Mouse (Mus musculus) left cerebral cortex, postnatal 36 days (tissue): ENCODE results near the gene Aim2. TPM values are rescaled to one million over a fixed set of nuclear protein-coding genes. Genes with fewer than 3 reads are reported as not detected.

ENCODE experiments used
- DNase-seq, 2 experiments: peaks; one replicate each; pipeline ENCODE4 v3.0.0; 2021 to 2022; ENCODE audit warnings: low spot score in 2 of 2, mixed read lengths in 1 of 2
- intact Hi-C: fragments of 180-260 bp; cut with DNase I; formaldehyde crosslinking; loops from one replicate; pipeline ENCODE4 v1.15.1; 2025
- total RNA-seq, 2 experiments: library from RNA; stranded (reverse); gene quantifications; 2 replicates each; pipeline ENCODE4 v1.2.3; 2021

The Aim2 gene
- total RNA-seq, 2 experiments from 2014 or later, result 1.3 to 2.5 TPM

DNA sequence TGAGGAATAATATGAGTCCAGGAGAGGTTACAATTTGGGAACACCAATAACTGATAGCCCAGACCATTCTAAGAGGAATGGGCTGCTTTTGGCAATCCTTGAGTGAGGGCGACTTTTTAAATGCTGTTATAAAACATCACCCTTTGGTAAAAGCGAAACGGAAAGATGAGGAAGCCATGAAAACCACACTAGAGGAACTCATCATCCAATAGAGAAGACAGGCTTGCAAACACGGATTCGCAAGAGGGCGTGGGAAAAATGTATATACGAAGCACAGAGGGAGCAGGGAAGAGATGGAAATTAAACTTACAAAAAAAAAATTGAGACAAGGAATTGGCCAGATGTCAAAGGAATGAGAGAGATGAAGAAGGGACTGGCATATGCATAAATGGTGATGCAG is 23.3 kb downstream of the Aim2 start:
- no peak for DNase-seq
- intact Hi-C loops, result no loop called here

- peak; percentile 66 to 70 for DNase-seq
- intact Hi-C loops, result loop anchor here (1.0 to 2.0 kb wide), 2 partner anchors 38 to 55 kb away; no protein-coding TSS in a partner anchor
Measured at GRCm38 (mm10) chr1:173377380-173378112, 26.9 kb downstream of the Aim2 start.

- no peak for DNase-seq
- intact Hi-C loops, result no loop called here
Measured at GRCm38 (mm10) chr1:173381436-173381835, 30.8 kb downstream of the Aim2 start.

- intact Hi-C loops, result no loop called here
- peak in 1 of 2 experiments; percentile 15 for DNase-seq
Measured at GRCm38 (mm10) chr1:173389431-173389830, 38.8 kb downstream of the Aim2 start.

DNA sequence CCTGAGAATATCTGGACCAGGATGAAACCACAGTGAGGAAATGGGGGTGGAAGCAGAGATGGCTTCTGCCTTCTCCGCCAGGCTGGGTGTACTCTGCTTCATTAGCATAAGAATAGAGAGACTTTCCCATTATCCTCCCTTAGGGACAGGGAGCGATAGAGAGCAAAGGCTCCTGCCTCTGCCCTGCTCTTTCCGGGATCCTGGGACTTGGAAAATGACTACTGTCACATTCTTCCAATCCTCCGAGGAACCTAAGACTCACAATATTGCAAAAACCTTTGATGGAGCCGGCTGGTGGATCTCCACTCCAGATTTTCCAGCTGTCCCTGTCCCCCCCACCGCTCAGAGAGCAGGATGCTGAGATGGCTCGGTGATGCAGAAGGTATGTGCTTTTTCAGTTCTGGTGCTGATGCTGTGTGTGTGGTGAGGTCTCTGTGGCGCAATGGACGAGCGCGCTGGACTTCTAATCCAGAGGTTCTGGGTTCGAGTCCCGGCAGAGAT is 39.3 kb downstream of the Aim2 start:
- intact Hi-C loops, result loop anchor here (5.0 kb wide), 1 partner anchor 758 kb away; the partner anchor contains the start of gene Dusp23
- peak; percentile 95 to 97 for DNase-seq

DNA sequence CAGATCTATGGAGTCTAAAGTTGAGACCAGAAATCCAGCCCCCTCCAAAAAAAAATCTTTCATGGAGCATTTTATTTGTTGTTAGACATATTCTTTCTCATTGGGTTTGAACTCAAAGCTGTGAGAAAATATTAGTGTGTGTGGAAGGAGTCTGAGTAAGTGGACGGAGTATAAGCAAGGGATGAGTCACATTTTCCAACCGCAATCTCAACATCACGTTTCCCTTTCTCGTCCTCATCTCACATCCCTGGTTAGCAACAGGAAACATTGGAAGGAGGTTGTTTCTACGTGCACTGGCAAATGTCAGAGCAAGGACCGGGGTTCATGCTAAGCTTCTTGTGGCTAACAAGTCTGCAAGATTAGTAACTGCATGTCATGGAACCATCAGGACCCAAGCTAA is 41.1 kb downstream of the Aim2 start:
- intact Hi-C loops, result loop anchor here (5.0 kb wide), 1 partner anchor 759 kb away; the partner anchor contains the start of gene Dusp23
- no peak for DNase-seq

DNA sequence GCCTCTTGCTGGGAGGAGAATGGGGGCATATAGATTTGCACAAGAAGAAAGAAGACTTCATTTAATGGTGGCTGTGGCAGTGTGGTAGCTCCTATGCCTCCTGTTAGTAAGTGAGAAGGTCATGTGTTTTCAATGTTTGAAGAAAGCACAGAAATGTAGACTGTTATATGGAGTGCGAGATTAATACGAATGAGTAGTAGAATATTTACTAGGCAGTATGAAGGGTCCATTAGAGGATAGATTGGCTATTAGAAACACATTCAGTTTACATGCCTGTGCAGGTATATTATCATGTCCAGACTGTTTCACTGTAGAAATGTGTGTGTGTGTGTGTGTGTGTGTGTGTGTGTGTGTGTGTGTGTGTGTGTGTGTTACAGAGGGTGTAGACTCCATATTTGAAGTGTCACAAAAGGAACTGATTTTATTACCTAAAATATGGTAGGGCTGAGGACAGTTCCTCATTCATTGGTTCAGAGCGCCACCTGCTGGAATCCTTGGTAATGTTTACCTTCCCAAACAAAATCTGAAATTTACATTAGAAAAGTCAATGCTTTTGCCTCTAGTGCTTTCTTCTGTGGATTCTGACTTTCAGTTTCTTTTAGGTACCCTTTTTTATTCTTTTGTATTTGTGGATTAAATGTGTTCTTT is 47.8 kb downstream of the Aim2 start:
- DNase-seq, result peak; percentile 46 to 74
- intact Hi-C loops, result loop anchor here (5.0 kb wide), 2 partner anchors 76 to 871 kb away; no protein-coding TSS in a partner anchor

- intact Hi-C loops, result no loop called here
- DNase-seq, result no peak
Measured at GRCm38 (mm10) chr1:173404696-173405309, 54.1 kb downstream of the Aim2 start.

- intact Hi-C loops, result no loop called here
Measured at GRCm38 (mm10) chr1:173409066-173409465, 58.4 kb downstream of the Aim2 start.

DNA sequence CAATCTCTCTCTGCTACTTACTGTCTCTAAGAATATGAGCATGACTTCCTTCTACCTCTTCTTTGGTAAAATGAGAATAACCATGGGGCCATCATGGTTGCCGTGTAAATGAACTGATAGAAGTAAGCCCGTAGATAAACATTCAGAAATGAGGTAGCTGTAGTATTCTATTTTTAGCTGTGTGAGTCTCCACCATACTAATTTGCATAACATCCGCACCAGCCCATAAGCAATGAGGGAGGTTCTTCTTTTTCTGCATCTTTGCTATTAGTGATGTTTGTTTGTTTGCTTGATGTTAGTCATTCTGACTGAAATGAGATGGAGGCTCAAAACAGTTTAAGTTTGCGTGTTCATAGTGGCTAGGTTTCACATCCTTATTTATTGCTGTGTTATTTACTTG is 61.2 kb downstream of the Aim2 start:
- intact Hi-C loops, result no loop called here

More at GRCm38 (mm10) chr1:173409066-173409465, 58.4 kb downstream of the Aim2 start:
- no peak for DNase-seq

GRCm38 (mm10) chr1:173414631-173415030 is 64.0 kb downstream of the Aim2 start:
- DNase-seq, result no peak
- intact Hi-C loops, result no loop called here

More for the DNA sequence above, 61.2 kb downstream of the Aim2 start:
- no peak for DNase-seq

DNA sequence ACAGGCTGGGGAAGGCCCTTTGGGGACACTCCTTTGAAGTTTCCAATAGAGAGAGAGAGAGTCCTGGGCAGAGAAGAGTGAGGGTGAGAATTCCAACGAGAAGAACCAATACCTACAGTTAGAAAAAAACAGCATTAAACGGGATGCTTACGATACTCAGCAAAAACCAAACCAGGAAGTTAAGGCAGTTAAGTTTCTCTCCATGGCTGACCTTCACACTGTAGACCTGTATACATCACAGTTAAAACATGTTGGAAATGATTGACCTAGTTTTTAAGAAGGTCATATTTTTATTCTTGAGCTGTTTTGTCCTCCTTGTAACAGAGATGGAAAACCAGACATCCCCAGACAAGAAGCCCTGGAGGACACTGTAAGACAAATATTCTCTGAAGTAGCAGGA is 67.8 kb downstream of the Aim2 start:
- intact Hi-C loops, result no loop called here
- no peak for DNase-seq

DNA sequence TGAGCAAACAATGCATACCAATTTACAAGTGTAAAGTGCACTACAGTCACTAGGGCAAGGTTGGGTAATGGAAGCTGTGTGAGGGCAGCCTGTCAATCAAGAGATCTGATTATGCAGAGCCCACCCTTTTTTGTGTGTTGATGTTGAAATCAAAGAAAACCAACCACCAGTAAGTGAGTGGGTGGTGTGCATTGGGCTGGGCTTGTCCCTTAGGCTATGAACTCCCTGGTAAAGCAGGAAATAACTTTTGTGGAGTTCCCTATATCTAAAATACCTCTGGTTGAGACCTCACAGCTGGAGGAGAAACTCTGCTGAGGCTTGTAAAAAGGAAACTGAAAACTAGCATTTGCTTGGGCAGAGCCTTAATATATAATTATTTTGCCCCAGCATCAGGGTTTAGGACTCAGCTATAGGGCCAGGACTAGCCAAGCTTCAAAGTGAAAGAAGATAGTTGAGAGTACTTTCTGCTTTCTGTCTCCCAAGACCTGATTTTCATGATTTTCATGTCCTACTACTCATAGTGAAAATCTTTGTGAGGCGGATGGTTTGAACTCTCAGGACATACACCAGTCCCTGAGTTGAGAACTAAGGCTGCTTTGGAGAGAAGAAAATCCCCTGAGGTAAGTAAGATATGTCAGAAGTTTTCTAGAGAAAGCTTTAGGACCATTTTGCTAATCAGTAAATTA is 68.4 kb downstream of the Aim2 start:
- DNase-seq, result no peak
- intact Hi-C loops, result no loop called here

- intact Hi-C loops, result no loop called here
- no peak for DNase-seq
Measured at GRCm38 (mm10) chr1:173420374-173420773, 69.7 kb downstream of the Aim2 start.

- intact Hi-C loops, result no loop called here
- DNase-seq, result no peak
Measured at GRCm38 (mm10) chr1:173426345-173426744, 75.7 kb downstream of the Aim2 start.

- intact Hi-C loops, result no loop called here
- DNase-seq, result no peak
Measured at GRCm38 (mm10) chr1:173427385-173427784, 76.7 kb downstream of the Aim2 start.

DNA sequence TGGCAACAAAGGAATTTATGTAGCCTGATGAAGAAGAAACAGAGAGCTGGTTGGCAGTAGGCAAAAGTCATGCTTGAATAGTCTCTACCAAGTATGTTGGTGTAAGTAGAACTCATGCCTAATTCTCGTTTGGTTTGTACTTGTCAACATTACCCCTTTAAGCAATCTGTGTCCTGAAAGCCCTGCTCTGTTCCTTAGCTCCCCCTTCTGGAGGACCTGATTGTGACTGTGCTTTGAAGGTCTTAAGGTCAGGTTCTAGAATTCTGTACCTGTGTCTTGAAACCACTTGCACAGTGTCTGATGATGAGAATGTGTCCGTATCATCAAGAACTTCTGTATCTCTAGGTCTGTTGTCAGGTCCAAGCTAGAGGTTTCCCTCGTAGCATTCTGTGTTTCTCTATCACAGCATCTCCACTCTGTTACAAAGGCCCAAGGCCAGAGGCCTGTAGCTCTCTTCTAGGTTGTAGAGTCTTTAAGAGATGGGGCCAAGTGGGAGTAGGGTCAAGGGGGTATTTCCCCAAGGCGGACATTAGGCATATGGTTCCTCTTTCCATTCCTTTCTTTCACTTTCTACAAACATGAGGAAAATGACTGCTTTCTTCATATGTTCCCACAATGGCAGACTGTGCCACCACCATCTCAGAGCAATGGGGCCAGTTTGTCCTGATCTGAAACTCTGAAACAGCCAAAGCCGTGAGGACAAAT is 79.5 kb downstream of the Aim2 start:
- intact Hi-C loops, result no loop called here

GRCm38 (mm10) chr1:173432411-173432810 is 81.7 kb downstream of the Aim2 start:
- DNase-seq, result no peak
- intact Hi-C loops, result no loop called here

More for the DNA sequence above, 79.5 kb downstream of the Aim2 start:
- no peak for DNase-seq
